Mouse (Mus musculus) embryonic facial prominence, embryonic 14.5 days (tissue): Measurements from ENCODE around the gene Agtrap. TPM values are rescaled to one million over a fixed set of nuclear protein-coding genes. Genes with fewer than 3 reads are reported as not detected.

ENCODE experiments used
- ATAC-seq: fragments of 200-750 bp; cut with Nextera tagmentation; 2 replicates; pipeline ENCODE4 v1.8.0; 2017; ENCODE audit warnings: low read depth, moderate number of reproducible peaks, moderate TSS enrichment
- DNase-seq: peaks from one replicate; pipeline ENCODE4 v3.0.0-alpha.2; 2015; ENCODE audit warnings: low spot score
- H3K27ac ChIP-seq: fragments of 300-500 bp; sonication (generic); replicated peaks from 2 replicates; pipeline ENCODE4 v1.5.1; 2014; ENCODE audit warnings: low read depth, mild to moderate bottlenecking, low read length, moderate library complexity
- H3K27me3 ChIP-seq: fragments of 300-500 bp; sonication (generic); replicated peaks from 2 replicates; pipeline ENCODE4 v1.6.1; 2014; ENCODE audit warnings: low read length; ENCODE audit not compliant: control insufficient read depth, insufficient read depth
- H3K36me3 ChIP-seq: fragments of 300-500 bp; sonication (generic); 2 replicates; pipeline ENCODE4 v1.6.1; 2014; ENCODE audit warnings: low read length, mixed read lengths; ENCODE audit not compliant: control insufficient read depth, insufficient read depth
- H3K4me1 ChIP-seq: fragments of 300-500 bp; sonication (generic); 2 replicates; pipeline ENCODE4 v1.6.1; 2014; ENCODE audit warnings: antibody characterized with exemption, low read length; ENCODE audit not compliant: control insufficient read depth, insufficient read depth
- H3K4me2 ChIP-seq: fragments of 300-500 bp; sonication (generic); 2 replicates; pipeline ENCODE4 v1.6.1; 2014; ENCODE audit warnings: low read depth, mild to moderate bottlenecking, low read length, moderate library complexity, mixed read lengths
- H3K4me3 ChIP-seq: fragments of 300-500 bp; sonication (generic); 2 replicates; pipeline ENCODE4 v1.5.1; 2014; ENCODE audit warnings: low read depth, mild to moderate bottlenecking, low read length
- H3K9ac ChIP-seq: fragments of 300-500 bp; sonication (generic); 2 replicates; pipeline ENCODE4 v1.6.1; 2014; ENCODE audit warnings: low read depth, mild to moderate bottlenecking, low read length, moderate library complexity, mixed read lengths
- H3K9me3 ChIP-seq: fragments of 300-500 bp; sonication (generic); 2 replicates; pipeline ENCODE4 v1.6.1; 2016; ENCODE audit warnings: low read length; ENCODE audit not compliant: control insufficient read depth
- WGBS: fragments of 180-500 bp; shearing (Covaris S2); extraction: QIAGEN DNeasy Blood & Tissue Kit; methylation state at CpG from one replicate; pipeline ENCODE4 v1.1.7; 2014; 5-methylcytosine and 5-hydroxymethylcytosine counted together
- polyA plus RNA-seq: library from polyadenylated mRNA; unstranded; fragments of >200 nt; fragmentation: Nextera tagmentation; extraction: Ambion mirVana; gene quantifications from 2 replicates; pipeline ENCODE4 v1.2.1, GENCODE M21; 2014

Agtrap gene
- polyA plus RNA-seq, 1 experiment from 2014 or later: 16.2 TPM

DNA sequence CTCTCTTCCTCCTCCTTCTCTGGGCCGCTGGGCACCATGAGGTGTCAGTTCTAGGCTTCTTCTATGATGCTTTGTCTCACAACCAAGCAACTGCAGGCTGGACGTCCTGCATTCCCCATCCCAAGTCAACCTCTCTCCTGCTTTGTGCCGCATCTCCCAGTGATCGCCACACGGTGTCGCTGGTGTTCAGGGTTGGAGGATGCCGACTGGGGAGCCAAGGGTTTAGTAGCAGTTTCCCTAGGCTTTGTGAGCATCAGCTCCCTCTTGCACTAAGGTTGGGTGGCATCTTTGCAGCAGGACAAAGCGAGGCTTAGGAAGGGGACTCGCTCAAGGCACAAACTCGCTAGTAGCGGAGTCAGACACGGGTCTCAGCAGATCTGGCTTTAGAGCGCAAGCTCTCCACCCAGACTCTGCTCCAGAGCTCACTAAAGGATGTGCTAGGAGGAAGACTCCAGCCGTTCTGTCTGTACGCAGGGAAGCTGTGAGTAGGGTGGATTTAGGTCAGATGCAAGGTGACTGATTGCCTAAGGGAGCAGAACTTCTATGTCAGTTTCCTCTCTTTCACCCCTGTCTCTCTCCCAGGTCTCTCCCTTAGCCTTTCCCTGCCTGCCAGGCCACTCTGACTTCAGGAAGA is 27.0 kb upstream of the Agtrap start:
- no peaks in the 10 kb centered on the region for H3K36me3 ChIP-seq
- 3% methylated on average over 15 of the region's 15 CpGs for WGBS
- ATAC-seq: peak; percentile 86
- no peak overlapping the region for H3K27ac ChIP-seq
- H3K4me1 ChIP-seq: no peaks in the 10 kb centered on the region
- no peaks in the 10 kb centered on the region for H3K27me3 ChIP-seq
- H3K4me2 ChIP-seq: peak overlapping the region; percentile 26; the same call in 1 of the 2 replicates
- peak overlapping the region; percentile 43 for H3K9ac ChIP-seq
- no peaks in the 10 kb centered on the region for H3K9me3 ChIP-seq
- H3K4me3 ChIP-seq: no peak overlapping the region
- DNase-seq: peak; percentile 81

DNA sequence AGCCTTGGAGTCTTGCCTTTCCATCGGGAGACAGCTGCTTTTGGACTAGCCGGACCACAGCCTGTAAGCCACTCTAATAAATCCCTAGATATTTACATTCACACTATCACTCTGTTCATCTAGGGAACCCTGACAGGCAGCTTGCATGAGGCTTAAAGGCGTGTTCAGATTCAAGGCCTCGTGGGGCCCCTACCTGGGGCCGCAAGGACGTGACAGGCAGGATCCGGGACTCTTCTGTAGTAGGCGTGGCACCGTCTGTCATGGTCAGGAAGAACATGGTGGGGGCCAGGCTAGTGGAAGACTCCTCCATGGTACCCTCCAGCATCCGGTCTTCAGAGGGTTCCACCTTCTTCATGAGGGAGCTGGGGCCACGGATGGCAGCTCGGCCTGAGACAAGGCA is 24.7 kb upstream of the Agtrap start:
- H3K9ac ChIP-seq: no peak overlapping the region
- no peaks in the 10 kb centered on the region for H3K4me1 ChIP-seq
- H3K4me3 ChIP-seq: no peak overlapping the region
- H3K9me3 ChIP-seq: no peaks in the 10 kb centered on the region
- ATAC-seq (no peak), DNase-seq (no peak)
- 71% methylated on average over 12 of the region's 12 CpGs for WGBS
- no peak overlapping the region for H3K4me2 ChIP-seq
- H3K36me3 ChIP-seq: no peaks in the 10 kb centered on the region
- no peak overlapping the region for H3K27ac ChIP-seq
- H3K27me3 ChIP-seq: no peaks in the 10 kb centered on the region

DNA sequence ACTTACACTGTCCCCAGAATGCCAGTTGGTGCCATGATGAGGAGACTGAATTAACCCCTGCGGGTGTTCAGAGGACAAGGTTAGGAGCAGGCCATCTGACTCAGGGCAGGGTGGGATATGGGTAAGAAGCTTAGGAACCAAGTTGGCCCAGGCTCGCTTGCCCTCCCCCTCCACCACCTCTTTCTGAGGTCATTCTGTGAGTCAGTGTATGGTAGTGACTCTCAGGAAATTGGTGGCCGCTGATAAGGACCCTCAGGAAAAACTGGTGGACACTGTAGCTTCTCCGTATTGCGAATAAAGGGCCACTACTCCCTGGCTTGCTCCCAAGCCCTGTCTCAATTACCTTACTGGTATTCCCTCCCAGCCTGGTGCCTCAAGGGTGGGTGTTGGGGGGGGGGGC is 21.4 kb upstream of the Agtrap start:
- Histone ChIP-seq H3K27me3 (no peaks in the 10 kb centered on the region), H3K27ac (no peak overlapping the region), H3K9ac (no peak overlapping the region), H3K4me1 (no peaks in the 10 kb centered on the region), H3K9me3 (no peaks in the 10 kb centered on the region), H3K4me2 (no peak overlapping the region), H3K4me3 (no peak overlapping the region), H3K36me3 (no peaks in the 10 kb centered on the region)
- ATAC-seq (no peak), DNase-seq (no peak)
- 84% methylated on average over 5 of the region's 5 CpGs for WGBS

GRCm38 (mm10) chr4:148108565-148109100 is 20.8 kb upstream of the Agtrap start:
- no peak overlapping the region for H3K4me2 ChIP-seq
- no peak overlapping the region for H3K9ac ChIP-seq
- H3K36me3 ChIP-seq: no peaks in the 10 kb centered on the region
- H3K4me1 ChIP-seq: no peaks in the 10 kb centered on the region
- no peaks in the 10 kb centered on the region for H3K27me3 ChIP-seq
- H3K27ac ChIP-seq: no peak overlapping the region
- 60% methylated on average over 7 of the region's 7 CpGs for WGBS
- H3K4me3 ChIP-seq: no peak overlapping the region
- no peaks in the 10 kb centered on the region for H3K9me3 ChIP-seq
- DNase-seq: no peak
- no peak for ATAC-seq

DNA sequence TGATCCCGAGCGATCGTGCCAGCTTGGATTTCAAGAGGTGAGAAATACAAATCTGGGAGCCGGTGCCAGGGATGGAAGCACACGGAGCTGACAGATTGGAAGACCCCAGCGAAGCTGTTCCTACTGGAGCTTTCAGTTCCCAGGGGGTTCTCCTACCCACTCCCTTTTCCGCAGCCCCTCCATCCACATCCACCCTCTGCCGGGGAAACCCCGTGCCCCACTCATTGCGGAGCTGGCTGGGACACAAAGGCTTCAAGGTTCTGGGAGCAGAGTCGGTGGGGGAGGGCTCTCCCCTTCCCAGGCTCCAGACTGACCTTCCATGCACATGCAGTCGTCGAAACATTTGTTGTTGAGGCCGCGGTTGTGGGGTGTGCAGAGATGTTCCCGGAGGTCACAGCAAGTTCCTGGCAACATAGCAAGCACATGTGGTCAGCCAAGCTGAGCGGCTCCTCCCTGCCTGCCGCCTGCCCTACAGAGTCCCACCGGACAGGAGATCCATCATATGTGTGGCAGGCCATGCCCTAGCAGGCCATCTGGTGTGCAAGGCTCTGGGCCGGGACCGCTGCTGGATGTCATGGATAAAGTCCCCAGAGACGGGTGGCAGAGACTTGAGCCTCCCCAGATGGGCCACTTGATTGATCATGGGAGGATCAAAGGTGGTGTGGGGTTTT is 19.9 kb upstream of the Agtrap start:
- Histone ChIP-seq H3K4me2 (no peak overlapping the region), H3K9ac (no peak overlapping the region), H3K36me3 (no peaks in the 10 kb centered on the region), H3K4me1 (no peaks in the 10 kb centered on the region), H3K4me3 (no peak overlapping the region), H3K27ac (no peak overlapping the region), H3K9me3 (no peaks in the 10 kb centered on the region), H3K27me3 (no peaks in the 10 kb centered on the region)
- ATAC-seq (peak; percentile 54; the same call in 1 of the 2 replicates), DNase-seq (no peak)
- 50% methylated on average over 22 of the region's 22 CpGs for WGBS

- no peaks in the 10 kb centered on the region for H3K9me3 ChIP-seq
- H3K9ac ChIP-seq: no peak overlapping the region
- no peaks in the 10 kb centered on the region for H3K36me3 ChIP-seq
- no peaks in the 10 kb centered on the region for H3K27me3 ChIP-seq
- H3K4me3 ChIP-seq: no peak overlapping the region
- 82% methylated on average over 3 of the region's 3 CpGs for WGBS
- no peak overlapping the region for H3K27ac ChIP-seq
- DNase-seq: no peak
- no peak for ATAC-seq
- no peak overlapping the region for H3K4me2 ChIP-seq
- H3K4me1 ChIP-seq: no peaks in the 10 kb centered on the region
Measured at GRCm38 (mm10) chr4:148104146-148104545, 16.3 kb upstream of the Agtrap start.

DNA sequence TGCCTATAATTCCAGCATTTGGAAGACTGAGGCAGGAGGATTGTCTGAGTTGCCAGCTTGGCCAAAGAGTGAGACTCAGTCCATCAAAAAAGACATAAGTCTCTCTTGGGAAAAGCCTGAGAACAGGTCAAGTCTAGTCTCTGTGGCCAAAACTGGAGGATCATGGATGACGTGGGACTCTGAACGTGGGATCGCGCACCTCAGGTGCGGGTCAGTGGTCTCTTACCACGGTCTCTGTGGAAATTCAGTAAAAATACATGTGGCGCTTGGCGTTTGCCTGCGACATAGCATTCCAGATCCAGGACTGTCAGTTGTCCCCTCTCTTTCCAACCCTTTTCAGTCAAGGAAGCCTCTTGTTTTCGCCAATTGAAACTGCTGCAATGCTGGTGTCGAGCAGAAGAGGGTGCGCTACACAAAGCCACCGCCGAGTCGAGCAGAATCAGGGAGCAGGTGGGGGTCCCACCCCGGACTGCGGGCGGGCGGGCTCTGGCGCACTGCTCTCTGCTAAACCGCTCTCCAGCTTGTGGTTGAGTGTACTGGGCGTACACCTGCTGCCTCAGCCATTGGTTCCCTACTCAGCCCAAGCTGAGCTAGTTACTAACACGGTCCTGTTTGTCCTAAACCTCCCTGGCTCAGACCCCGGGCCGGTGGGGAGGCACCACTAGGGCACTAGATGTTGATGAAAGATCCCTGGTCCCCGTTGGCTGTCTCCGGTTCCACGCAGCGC is 14.1 kb upstream of the Agtrap start:
- DNase-seq (peak; percentile 75), ATAC-seq (peak; percentile 92)
- Histone ChIP-seq H3K4me3 (peak overlapping the region; percentile 25), H3K4me1 (no peaks in the 10 kb centered on the region), H3K36me3 (no peaks in the 10 kb centered on the region), H3K4me2 (peak overlapping the region; percentile 54), H3K9ac (no peak overlapping the region), H3K27me3 (no peaks in the 10 kb centered on the region), H3K9me3 (no peaks in the 10 kb centered on the region), H3K27ac (no peak overlapping the region)
- 19% methylated on average over 28 of the region's 29 CpGs for WGBS

- ATAC-seq (no peak), DNase-seq (no peak)
- Histone ChIP-seq H3K27me3 (no peaks in the 10 kb centered on the region), H3K9me3 (no peaks in the 10 kb centered on the region), H3K9ac (no peak overlapping the region), H3K4me2 (no peak overlapping the region), H3K4me1 (no peaks in the 10 kb centered on the region), H3K36me3 (no peaks in the 10 kb centered on the region), H3K4me3 (no peak overlapping the region), H3K27ac (no peak overlapping the region)
- WGBS: 70% methylated on average over 3 of the region's 3 CpGs
Measured at GRCm38 (mm10) chr4:148098666-148099065, 10.8 kb upstream of the Agtrap start.
